Mouse (Mus musculus) embryonic facial prominence, embryonic 12.5 days (tissue): ENCODE measurements at regions not wholly inside any gene's neighbourhood (a gene's known extent, or its start where the extent isn't known, plus 50 kb on each side); places are given as distances from the start of the nearest gene placed in this dataset.

Experiments used
- ATAC-seq: fragments of 200-750 bp; cut with Nextera tagmentation; 2 replicates; pipeline ENCODE4 v1.8.0; 2017; ENCODE audit not compliant: insufficient number of reproducible peaks, insufficient read depth, low FRiP score, low TSS enrichment
- H3K27ac ChIP-seq: fragments of 300-500 bp; sonication (generic); 2 replicates; pipeline ENCODE4 v1.5.1; 2016; ENCODE audit warnings: mild to moderate bottlenecking
- H3K27me3 ChIP-seq: fragments of 300-500 bp; sonication (generic); 2 replicates; pipeline ENCODE4 v1.6.1; 2016; ENCODE audit warnings: mild to moderate bottlenecking, moderate library complexity
- H3K36me3 ChIP-seq: fragments of 300-500 bp; sonication (generic); 2 replicates; pipeline ENCODE4 v1.6.1; 2016; ENCODE audit warnings: mild to moderate bottlenecking
- H3K4me1 ChIP-seq: fragments of 300-500 bp; sonication (generic); 2 replicates; pipeline ENCODE4 v1.6.1; 2016
- H3K4me2 ChIP-seq: fragments of 300-500 bp; sonication (generic); replicated peaks from 2 replicates; pipeline ENCODE4 v1.6.1; 2016; ENCODE audit warnings: mild to moderate bottlenecking, moderate library complexity
- H3K4me3 ChIP-seq: fragments of 300-500 bp; sonication (generic); 2 replicates; pipeline ENCODE4 v1.5.1; 2016; ENCODE audit warnings: mild to moderate bottlenecking
- H3K9ac ChIP-seq: fragments of 300-500 bp; sonication (generic); 2 replicates; pipeline ENCODE4 v1.6.1; 2016; ENCODE audit warnings: mild to moderate bottlenecking, moderate library complexity
- H3K9me3 ChIP-seq: fragments of 300-500 bp; sonication (generic); 2 replicates; pipeline ENCODE4 v1.6.1; 2016; ENCODE audit warnings: mild to moderate bottlenecking, moderate library complexity
- WGBS: fragments of 180-500 bp; shearing (Covaris S2); methylation state at CpG from one replicate; pipeline ENCODE4 v1.1.7; 2016; 5-methylcytosine and 5-hydroxymethylcytosine counted together

DNA sequence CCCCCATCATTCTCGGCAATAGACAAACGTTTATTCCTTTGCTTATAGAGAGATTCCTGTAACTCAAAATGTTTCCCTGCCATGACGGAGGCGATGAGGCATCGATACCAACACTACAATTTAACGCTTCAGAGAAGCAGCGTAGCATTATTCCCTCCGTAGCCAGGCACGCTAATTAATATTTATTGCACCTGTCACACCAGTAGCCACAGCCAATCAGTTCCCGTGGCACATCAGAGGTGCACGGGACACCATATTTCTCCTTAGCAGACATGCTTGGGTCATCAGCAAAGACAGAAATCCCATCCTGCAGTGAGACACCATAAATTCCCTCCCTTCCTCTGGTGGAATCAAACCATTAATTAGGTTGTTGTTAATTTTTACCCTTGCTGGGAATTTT is 399.8 kb upstream of the Tmpo start:
- Histone ChIP-seq H3K4me3 (no peak overlapping the region), H3K4me2 (no peak overlapping the region), H3K4me1 (no peaks in the 10 kb centered on the region), H3K9me3 (no peaks in the 10 kb centered on the region), H3K9ac (no peak overlapping the region), H3K27me3 (no peaks in the 10 kb centered on the region), H3K27ac (no peak overlapping the region), H3K36me3 (no peaks in the 10 kb centered on the region)
- 85% methylated on average over 11 of the region's 11 CpGs for WGBS
- no peak for ATAC-seq

DNA sequence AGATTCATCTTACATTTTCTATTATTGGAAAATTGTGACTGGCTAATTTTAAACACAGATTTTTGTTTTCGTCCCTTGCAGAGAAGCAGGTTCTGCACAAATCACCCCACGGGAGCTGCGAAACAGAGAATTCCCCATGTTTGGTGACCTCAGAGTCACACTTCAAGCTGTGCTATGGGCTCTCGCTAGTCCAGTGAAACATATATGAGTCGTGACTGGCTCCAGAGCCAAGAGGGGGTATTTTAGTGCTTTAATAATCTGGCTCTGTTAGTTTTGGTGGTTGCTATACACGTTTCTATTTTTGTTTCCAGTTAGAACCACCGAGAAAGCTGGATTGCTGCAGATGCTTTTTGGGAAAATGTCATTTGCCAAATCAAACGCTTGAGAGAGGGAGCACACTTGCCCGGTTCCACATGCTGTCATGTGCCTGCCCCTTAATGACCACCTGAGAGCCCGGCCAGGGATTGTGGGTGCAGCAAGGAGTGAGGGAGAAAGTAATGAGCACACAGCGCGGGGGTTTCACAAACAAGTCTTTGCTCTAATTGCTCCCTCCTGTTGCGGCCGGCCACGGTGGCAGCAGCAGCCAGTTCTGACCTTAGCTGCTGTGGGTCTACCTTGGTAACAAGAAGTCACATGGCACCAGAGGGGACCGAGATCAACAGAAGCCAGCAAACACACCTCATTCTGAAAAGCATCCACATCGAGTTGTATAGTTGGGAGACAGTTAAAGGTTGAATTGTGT is 394.4 kb upstream of the Tmpo start:
- Histone ChIP-seq H3K27me3 (no peaks in the 10 kb centered on the region), H3K9ac (no peak overlapping the region), H3K36me3 (no peaks in the 10 kb centered on the region), H3K4me3 (no peak overlapping the region), H3K4me1 (no peaks in the 10 kb centered on the region; the same call in 1 of the 2 replicates), H3K4me2 (no peak overlapping the region), H3K27ac (no peak overlapping the region), H3K9me3 (no peaks in the 10 kb centered on the region)
- WGBS = 46% methylated on average over 17 of the region's 17 CpGs
- no peak for ATAC-seq

DNA sequence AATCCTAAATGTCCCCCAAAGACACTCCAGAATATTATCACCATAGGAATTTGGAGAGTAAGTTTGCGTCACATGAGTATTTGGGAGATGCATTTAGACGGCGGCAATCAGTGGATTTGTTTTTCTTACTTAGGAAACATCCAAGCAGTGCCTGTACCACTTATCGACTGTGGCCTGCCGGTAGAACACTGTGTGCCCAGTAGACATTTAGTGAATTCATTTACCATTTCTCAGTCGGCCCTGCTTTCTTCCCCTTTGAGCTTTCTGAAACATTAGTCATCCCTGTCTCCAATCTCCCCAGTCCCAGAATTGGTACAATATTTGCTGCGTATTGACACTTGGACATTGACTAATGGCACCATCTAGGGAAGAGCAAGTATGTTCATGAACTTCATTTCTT is 391.7 kb upstream of the Tmpo start:
- no peak overlapping the region for H3K9ac ChIP-seq
- no peaks in the 10 kb centered on the region for H3K27me3 ChIP-seq
- H3K36me3 ChIP-seq = no peaks in the 10 kb centered on the region
- 59% methylated on average over 7 of the region's 7 CpGs for WGBS
- no peak overlapping the region for H3K4me2 ChIP-seq
- ATAC-seq = no peak
- H3K4me1 ChIP-seq = no peaks in the 10 kb centered on the region; the same call in 1 of the 2 replicates
- no peak overlapping the region for H3K27ac ChIP-seq
- H3K4me3 ChIP-seq = no peak overlapping the region
- H3K9me3 ChIP-seq = no peaks in the 10 kb centered on the region

DNA sequence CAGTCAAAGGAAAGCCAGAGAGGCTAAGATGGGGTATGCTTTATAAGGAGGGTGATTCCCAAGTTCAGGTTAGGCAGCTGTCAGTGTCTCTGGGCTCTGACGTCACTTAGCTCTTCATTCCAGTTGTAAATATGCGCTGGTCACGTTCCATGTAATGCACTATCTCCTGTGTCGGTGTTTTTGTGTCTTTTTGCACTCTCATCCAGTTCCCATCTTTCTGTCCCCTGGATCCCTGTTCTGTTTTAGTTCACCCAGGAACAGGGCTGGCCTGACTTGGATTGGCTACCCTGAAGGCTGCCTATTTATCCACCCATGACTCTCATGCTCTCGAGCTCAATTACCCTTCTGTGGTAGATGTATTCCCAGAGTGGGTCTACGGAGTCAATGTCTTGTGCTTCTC is 387.9 kb upstream of the Tmpo start:
- Histone ChIP-seq H3K9ac (no peak overlapping the region), H3K9me3 (no peaks in the 10 kb centered on the region), H3K36me3 (no peaks in the 10 kb centered on the region), H3K4me3 (no peak overlapping the region), H3K4me1 (no peaks in the 10 kb centered on the region; the same call in 1 of the 2 replicates), H3K27me3 (no peaks in the 10 kb centered on the region), H3K27ac (no peak overlapping the region), H3K4me2 (no peak overlapping the region)
- 77% methylated on average over 6 of the region's 6 CpGs for WGBS
- no peak for ATAC-seq

DNA sequence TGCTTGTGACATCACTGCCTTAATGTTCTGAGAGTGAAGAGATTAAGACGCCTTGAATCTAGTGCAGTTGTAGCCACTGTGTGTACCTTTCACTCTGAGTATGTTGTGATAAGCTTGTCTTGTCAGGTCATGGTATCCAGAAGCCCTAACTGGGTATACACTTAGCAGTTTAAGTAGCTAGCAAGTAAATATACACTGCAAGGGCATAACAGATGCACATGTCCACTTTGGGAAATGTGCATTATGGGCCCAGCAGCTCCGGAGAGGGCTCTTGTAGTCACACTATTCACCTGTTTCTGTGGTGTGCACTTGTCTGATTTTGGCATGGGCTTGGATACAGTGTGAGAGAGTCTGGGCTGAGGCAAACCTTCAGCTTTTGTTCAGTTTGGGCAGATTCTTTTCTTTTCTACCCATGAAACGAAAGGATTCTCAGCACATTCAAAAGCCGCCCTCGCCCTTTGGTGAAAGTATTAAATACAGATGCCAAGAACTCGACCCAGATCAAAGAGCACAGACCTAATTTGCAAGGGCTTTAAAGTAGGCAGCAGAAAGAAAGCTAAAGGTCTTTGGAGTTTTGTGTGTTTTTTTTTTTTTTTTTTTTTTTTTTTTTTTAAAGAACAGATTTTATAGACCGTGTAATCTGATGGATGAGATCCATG is 385.1 kb upstream of the Tmpo start:
- H3K4me2 ChIP-seq = no peak overlapping the region
- H3K27me3 ChIP-seq = no peaks in the 10 kb centered on the region
- no peaks in the 10 kb centered on the region for H3K4me1 ChIP-seq
- H3K27ac ChIP-seq = no peak overlapping the region
- no peaks in the 10 kb centered on the region for H3K9me3 ChIP-seq
- 57% methylated on average over 7 of the region's 7 CpGs for WGBS
- no peak overlapping the region for H3K4me3 ChIP-seq
- no peak for ATAC-seq
- no peaks in the 10 kb centered on the region for H3K36me3 ChIP-seq
- no peak overlapping the region for H3K9ac ChIP-seq

DNA sequence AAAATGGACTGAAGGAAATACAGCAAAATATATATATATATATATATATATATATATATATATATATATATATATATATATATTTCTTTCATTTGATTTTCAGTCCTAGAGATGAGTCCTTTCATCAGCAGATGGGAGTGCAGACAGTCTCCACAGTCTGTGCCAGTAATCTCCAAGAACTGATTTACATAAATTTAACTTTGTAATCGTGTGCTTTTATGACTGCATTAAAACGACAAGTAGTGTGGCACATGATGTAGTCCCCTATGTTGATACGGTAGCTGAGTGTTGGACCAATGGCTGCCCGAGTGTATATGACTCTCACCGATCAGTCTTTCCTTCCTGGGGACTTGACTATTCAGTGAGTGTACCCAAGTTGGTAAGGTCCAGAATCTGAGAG is 378.2 kb upstream of the Tmpo start:
- Histone ChIP-seq H3K4me1 (no peaks in the 10 kb centered on the region), H3K9ac (no peak overlapping the region), H3K4me3 (no peak overlapping the region), H3K27me3 (no peaks in the 10 kb centered on the region), H3K9me3 (no peaks in the 10 kb centered on the region), H3K36me3 (no peaks in the 10 kb centered on the region), H3K27ac (no peak overlapping the region), H3K4me2 (no peak overlapping the region)
- ATAC-seq = no peak
- WGBS = 91% methylated on average over 5 of the region's 5 CpGs

DNA sequence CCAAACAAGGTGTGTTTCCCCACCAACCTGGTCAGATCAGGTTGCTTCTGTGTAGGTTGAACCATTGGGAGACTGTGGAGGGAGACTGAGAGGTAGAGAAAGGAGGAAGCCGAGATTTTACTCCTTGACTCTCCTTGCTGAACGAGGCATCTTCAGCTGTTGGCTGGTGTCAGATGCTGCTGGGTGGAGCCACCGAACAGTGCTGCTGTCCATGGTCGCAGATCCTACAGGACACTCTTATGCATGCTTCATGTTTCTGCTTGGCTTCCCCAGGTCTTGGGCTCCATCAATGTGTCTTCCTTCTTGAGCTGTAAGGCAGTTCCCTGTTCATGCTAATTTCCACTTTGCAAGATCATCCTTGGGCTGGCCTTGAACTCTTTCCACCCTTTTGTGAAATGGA is 367.0 kb upstream of the Tmpo start:
- Histone ChIP-seq H3K9ac (no peak overlapping the region), H3K27ac (no peak overlapping the region), H3K4me3 (no peak overlapping the region), H3K4me1 (no peaks in the 10 kb centered on the region), H3K27me3 (no peaks in the 10 kb centered on the region), H3K36me3 (no peaks in the 10 kb centered on the region), H3K4me2 (no peak overlapping the region), H3K9me3 (no peaks in the 10 kb centered on the region)
- ATAC-seq = no peak
- 51% methylated on average over 4 of the region's 4 CpGs for WGBS

DNA sequence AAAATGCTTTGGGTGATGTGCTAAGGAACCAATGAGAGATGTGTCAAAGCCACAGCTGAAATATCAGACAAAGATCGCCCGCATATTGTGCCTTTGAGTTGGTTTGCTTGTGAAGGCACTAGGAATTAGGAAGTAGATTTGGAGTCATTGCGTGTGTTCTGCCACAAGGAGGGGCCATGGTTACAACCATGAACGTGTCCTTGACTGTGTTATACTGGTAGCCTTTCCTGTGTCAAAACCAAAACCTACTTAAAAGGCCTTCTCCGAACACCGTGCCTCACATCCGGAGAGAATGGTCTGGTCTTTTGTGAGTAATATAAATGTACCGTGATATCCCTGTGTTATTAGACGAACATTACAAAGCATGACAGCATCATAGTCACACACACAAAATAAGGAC is 365.0 kb upstream of the Tmpo start:
- H3K27me3 ChIP-seq = no peaks in the 10 kb centered on the region
- H3K4me3 ChIP-seq = no peak overlapping the region
- no peak overlapping the region for H3K9ac ChIP-seq
- H3K4me2 ChIP-seq = no peak overlapping the region
- H3K36me3 ChIP-seq = no peaks in the 10 kb centered on the region
- no peak overlapping the region for H3K27ac ChIP-seq
- no peak for ATAC-seq
- H3K4me1 ChIP-seq = no peaks in the 10 kb centered on the region
- H3K9me3 ChIP-seq = no peaks in the 10 kb centered on the region
- WGBS = 53% methylated on average over 9 of the region's 9 CpGs

DNA sequence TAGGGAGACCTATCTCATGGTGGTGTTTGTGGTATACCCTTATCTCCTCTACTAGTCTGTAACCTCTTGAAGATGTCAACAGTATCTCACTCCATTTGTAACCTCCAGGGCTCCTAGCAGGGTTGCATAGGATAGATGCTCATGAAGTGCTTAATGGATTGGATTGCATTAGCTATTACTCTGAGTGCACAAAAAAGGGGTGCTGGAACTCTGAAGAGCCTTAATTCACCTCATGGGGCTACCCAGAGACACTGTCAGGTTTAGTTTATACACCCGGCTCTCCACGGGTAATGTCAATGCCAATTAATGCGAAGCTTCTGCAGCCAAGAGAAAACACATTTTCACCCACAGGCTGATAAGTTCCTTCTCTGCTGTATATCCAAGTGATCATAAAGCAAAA is 364.3 kb upstream of the Tmpo start:
- no peak overlapping the region for H3K4me2 ChIP-seq
- no peaks in the 10 kb centered on the region for H3K4me1 ChIP-seq
- no peaks in the 10 kb centered on the region for H3K27me3 ChIP-seq
- H3K9ac ChIP-seq = no peak overlapping the region
- no peak overlapping the region for H3K4me3 ChIP-seq
- no peaks in the 10 kb centered on the region for H3K36me3 ChIP-seq
- no peak overlapping the region for H3K27ac ChIP-seq
- 68% methylated on average over 3 of the region's 3 CpGs for WGBS
- ATAC-seq = no peak
- H3K9me3 ChIP-seq = no peaks in the 10 kb centered on the region

DNA sequence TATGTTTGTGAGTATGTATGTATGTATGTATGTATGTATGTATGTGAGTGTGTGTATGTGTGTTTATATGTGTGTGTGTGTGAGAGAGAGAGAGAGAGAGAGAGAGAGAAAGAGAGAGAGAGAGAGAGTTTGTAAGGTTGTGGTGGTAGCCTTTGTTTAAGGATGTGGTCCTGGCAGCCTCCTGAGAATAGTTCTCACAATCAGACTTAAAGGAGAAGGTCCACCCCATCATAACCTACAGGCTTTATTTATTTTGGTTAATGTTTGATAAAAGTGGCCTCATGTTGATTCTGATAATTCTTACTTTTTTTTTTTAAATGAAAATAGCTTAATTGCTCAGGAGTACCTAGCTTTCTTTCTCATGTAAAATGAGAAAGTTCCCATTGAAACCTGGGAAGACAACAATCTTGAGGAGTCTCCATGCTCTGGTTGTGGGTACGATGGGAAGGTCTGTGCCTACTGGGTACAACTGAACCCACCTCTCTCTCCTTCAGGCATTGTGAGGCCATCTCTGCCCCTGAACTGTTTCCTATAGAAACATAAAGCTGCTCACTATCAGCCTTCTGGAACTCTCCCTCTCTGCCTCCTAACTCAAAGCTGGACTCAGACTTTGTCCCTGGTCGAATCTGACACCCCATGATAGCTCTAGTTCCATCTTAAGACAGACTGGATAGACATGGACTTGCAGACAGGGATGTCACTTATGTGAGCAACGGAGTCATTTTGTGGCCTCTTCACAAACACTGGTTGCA is 362.2 kb upstream of the Tmpo start:
- 91% methylated on average over 3 of the region's 3 CpGs for WGBS

DNA sequence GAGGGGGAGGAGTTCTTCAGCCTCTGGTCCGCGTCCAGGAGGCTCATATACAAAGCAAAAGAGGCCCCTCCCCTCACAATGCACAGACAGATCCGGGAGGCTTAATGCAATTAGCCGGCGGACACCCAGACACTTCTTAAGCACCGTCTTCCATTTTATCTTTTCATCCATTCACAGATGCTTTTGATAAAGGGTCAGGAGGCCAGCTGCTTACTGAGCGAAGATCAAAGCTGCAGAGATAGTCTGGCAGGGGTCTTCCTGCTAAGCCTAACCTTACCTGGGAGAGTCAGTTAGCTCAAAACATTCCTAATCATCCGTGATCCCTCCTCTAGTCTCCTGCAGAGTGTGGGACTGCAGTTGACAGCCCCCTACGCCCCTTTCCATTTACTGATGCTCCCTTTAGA is 361.1 kb upstream of the Tmpo start:
- Histone ChIP-seq H3K27me3 (no peaks in the 10 kb centered on the region), H3K9me3 (no peaks in the 10 kb centered on the region), H3K9ac (no peak overlapping the region), H3K36me3 (no peaks in the 10 kb centered on the region), H3K4me3 (no peak overlapping the region), H3K27ac (no peak overlapping the region), H3K4me2 (no peak overlapping the region), H3K4me1 (no peaks in the 10 kb centered on the region)
- WGBS = 6% methylated on average over 9 of the region's 9 CpGs
- ATAC-seq = no peak

More for the DNA sequence above, 362.2 kb upstream of the Tmpo start:
- Histone ChIP-seq H3K27me3 (no peaks in the 10 kb centered on the region), H3K27ac (no peak overlapping the region), H3K4me1 (no peaks in the 10 kb centered on the region), H3K9ac (no peak overlapping the region), H3K4me2 (no peak overlapping the region), H3K9me3 (no peaks in the 10 kb centered on the region), H3K36me3 (no peaks in the 10 kb centered on the region), H3K4me3 (no peak overlapping the region)
- no peak for ATAC-seq

DNA sequence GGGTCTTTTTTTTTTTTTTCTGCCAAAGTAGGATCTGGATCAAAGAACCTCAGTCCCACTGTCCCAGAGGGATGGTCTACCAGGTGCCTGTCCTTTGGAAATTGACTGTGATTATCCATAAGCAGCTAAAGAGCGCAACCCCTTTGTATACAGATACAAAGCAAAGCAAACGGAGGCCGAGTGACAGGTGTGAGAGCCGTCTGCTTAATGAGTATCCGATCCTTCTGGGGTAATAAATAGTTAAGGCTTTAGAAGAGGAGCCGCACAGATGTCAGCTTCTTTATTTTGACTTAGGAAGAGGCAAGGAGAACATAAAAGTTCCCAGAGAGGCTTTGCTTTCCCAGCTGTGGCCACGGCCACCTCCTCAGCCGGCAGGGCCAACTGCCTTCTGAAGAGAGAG is 356.1 kb upstream of the Tmpo start:
- Histone ChIP-seq H3K9ac (no peak overlapping the region), H3K9me3 (no peaks in the 10 kb centered on the region), H3K36me3 (no peaks in the 10 kb centered on the region), H3K27ac (no peak overlapping the region), H3K4me2 (no peak overlapping the region), H3K27me3 (no peaks in the 10 kb centered on the region), H3K4me3 (no peak overlapping the region), H3K4me1 (no peaks in the 10 kb centered on the region)
- ATAC-seq = no peak
- WGBS = 56% methylated on average over 8 of the region's 8 CpGs
